Mouse (Mus musculus): ENCODE measurements around the gene Slfn8.
"Not testable (repeated sequence)": the region's sequence is repeated elsewhere in the genome, so short reads cannot be mapped to it uniquely, and the experiment has no call there.

The Slfn8 gene

GRCm38 (mm10) chr11:82991469-82992166 lies 29.0 kb downstream of the Slfn8 start, which contains the start of gene Slfn9:
Gene Slfn9, minus strand, starts transcription at chr11:82991830.
- DNase-seq (ENCODE audit: low spot score): peak; percentile 16

- DNase-seq (ENCODE audit: low spot score): peak; percentile 17
Measured at GRCm38 (mm10) chr11:82990612-82991385, 29.8 kb downstream of the Slfn8 start.

- peak; percentile 11 for DNase-seq (ENCODE audit: low spot score)
Measured at GRCm38 (mm10) chr11:82989357-82989756, 31.3 kb downstream of the Slfn8 start.

GRCm38 (mm10) chr11:82987621-82988020 lies 33.0 kb downstream of the Slfn8 start:
- DNase-seq (ENCODE audit: low spot score): no peak

- no peak for DNase-seq (ENCODE audit: low spot score)
Measured at GRCm38 (mm10) chr11:82983193-82983592, 37.4 kb downstream of the Slfn8 start.

- DNase-seq (ENCODE audit: low spot score): not testable (repeated sequence)
Measured at GRCm38 (mm10) chr11:82982409-82982808, 38.2 kb downstream of the Slfn8 start.

- no peak for DNase-seq (ENCODE audit: low spot score)
Measured at GRCm38 (mm10) chr11:82973916-82974315, 46.7 kb downstream of the Slfn8 start.

GRCm38 (mm10) chr11:82971590-82971974 lies 49.0 kb downstream of the Slfn8 start:
- DNase-seq (ENCODE audit: low spot score): no peak

GRCm38 (mm10) chr11:82970712-82971589 lies 49.7 kb downstream of the Slfn8 start:
- peak; percentile 18 for DNase-seq (ENCODE audit: low spot score)

- no peak for DNase-seq (ENCODE audit: low spot score)
Measured at GRCm38 (mm10) chr11:82962215-82962614, 58.4 kb downstream of the Slfn8 start.

GRCm38 (mm10) chr11:82961743-82962142 lies 58.9 kb downstream of the Slfn8 start:
- DNase-seq (ENCODE audit: low spot score): no peak

- DNase-seq (ENCODE audit: low spot score): peak; percentile 17
Measured at GRCm38 (mm10) chr11:82959613-82960012, 61.0 kb downstream of the Slfn8 start.

GRCm38 (mm10) chr11:82956925-82957324 lies 63.7 kb downstream of the Slfn8 start:
- DNase-seq (ENCODE audit: low spot score): no peak

GRCm38 (mm10) chr11:82954631-82955030 lies 66.0 kb downstream of the Slfn8 start:
- no peak for DNase-seq (ENCODE audit: low spot score)

- DNase-seq (ENCODE audit: low spot score): no peak
Measured at GRCm38 (mm10) chr11:82952612-82953542, 67.7 kb downstream of the Slfn8 start.
